8 mouse cellular contexts compared by ENCODE assay signal in the genomic region with DNA sequence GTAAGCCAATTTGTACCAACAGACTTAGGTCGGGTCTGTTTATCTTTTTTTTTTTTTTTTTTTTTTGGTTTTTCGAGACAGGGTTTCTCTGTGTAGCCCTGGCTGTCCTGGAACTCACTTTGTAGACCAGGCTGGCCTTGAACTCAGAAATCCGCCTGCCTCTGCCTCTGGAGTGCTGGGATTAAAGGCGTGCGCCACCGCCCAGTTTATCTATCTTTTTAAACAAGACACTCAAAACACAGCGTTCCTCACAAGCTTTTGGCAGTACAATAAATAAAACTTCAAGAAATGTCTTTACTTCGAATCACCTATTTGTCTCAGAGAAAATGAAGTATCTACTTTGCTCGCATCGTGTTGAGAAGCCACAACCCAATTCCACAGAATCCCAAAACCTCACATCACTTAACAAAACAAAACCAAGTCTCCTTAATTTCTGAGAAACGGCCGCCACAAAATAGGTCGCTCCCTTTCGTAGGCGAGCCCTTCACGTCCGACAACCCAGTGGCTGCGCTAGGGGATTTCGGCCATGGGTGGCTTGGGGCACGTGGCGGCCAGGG. TPM values are rescaled to one million over a fixed set of nuclear protein-coding genes. Genes with fewer than 3 reads are reported as not detected.
DNase-seq lines count a peak whose midpoint lies in the region; ATAC-seq lines count a peak whose summit lies in the region.

No protein-coding gene starts in this region.

- ATAC-seq in kidney, embryonic 16.5 days (ENCODE audit: low FRiP score, low TSS enrichment) = no peak
- no peak for ATAC-seq in hindbrain, embryonic 15.5 days (ENCODE audit: low FRiP score, low read depth)
- no peak for ATAC-seq in midbrain, embryonic 15.5 days (replicated peaks)
- ATAC-seq in inflammation-experienced regulatory T-cells, adult 6 months = no peak

- no peaks in the 10 kb centered on the region for H3K27me3 ChIP-seq in kidney, embryonic 16.5 days (ENCODE audit: insufficient read depth, low read length)
- no peaks in the 10 kb centered on the region for H3K27me3 ChIP-seq in hindbrain, embryonic 15.5 days
- H3K27me3 ChIP-seq in midbrain, embryonic 15.5 days (replicated peaks) = no peaks in the 10 kb centered on the region

- intact Hi-C loops in left cerebral cortex, postnatal 4 days (cut with DNase I) = no loop called here

- H3K9ac ChIP-seq in kidney, embryonic 16.5 days (replicated peaks; ENCODE audit: low read length) = peak overlapping the region; percentile 66
- peak overlapping the region; percentile 48 for H3K9ac ChIP-seq in hindbrain, embryonic 15.5 days
- peak overlapping the region; percentile 57 for H3K9ac ChIP-seq in midbrain, embryonic 15.5 days

- 30% methylated on average over 20 of the region's 21 CpGs for WGBS in kidney, embryonic 16.5 days
- 29% methylated on average over 20 of the region's 21 CpGs for WGBS in hindbrain, embryonic 15.5 days
- WGBS in midbrain, embryonic 15.5 days = 32% methylated on average over 21 of the region's 21 CpGs

- H3K4me2 ChIP-seq in kidney, embryonic 16.5 days (replicated peaks; ENCODE audit: low read depth, low read length) = peak overlapping the region; percentile 75
- peak overlapping the region; percentile 86 for H3K4me2 ChIP-seq in hindbrain, embryonic 15.5 days
- H3K4me2 ChIP-seq in midbrain, embryonic 15.5 days = peak overlapping the region; percentile 90

- no peaks in the 10 kb centered on the region for H3K9me3 ChIP-seq in kidney, embryonic 16.5 days (ENCODE audit: low read length)
- H3K9me3 ChIP-seq in hindbrain, embryonic 15.5 days = no peaks in the 10 kb centered on the region
- no peaks in the 10 kb centered on the region for H3K9me3 ChIP-seq in midbrain, embryonic 15.5 days

- peaks cover 7% of the 10 kb centered on the region; the same call in 1 of the 2 replicates for H3K4me1 ChIP-seq in kidney, embryonic 16.5 days (ENCODE audit: insufficient read depth, low read length)
- peaks cover 7% of the 10 kb centered on the region; the same call in 1 of the 2 replicates for H3K4me1 ChIP-seq in hindbrain, embryonic 15.5 days (replicated peaks)
- H3K4me1 ChIP-seq in midbrain, embryonic 15.5 days = 0 out of 2 replicates have a peak, but pooled peaks cover 5% of the 10 kb centered on the region

- H3K4me3 ChIP-seq in kidney, embryonic 16.5 days (ENCODE audit: low read length) = peak overlapping the region; percentile 87
- peak overlapping the region; percentile 97 for H3K4me3 ChIP-seq in hindbrain, embryonic 15.5 days
- H3K4me3 ChIP-seq in midbrain, embryonic 15.5 days = peak overlapping the region; percentile 94

- H3K36me3 ChIP-seq in kidney, embryonic 16.5 days (ENCODE audit: insufficient read depth, low read length) = no peaks in the 10 kb centered on the region
- H3K36me3 ChIP-seq in hindbrain, embryonic 15.5 days = 0 out of 2 replicates have a peak, but pooled peaks cover 4% of the 10 kb centered on the region
- H3K36me3 ChIP-seq in midbrain, embryonic 15.5 days (replicated peaks) = no peaks in the 10 kb centered on the region

- H3K27ac ChIP-seq in kidney, embryonic 16.5 days (ENCODE audit: low read length) = peak overlapping the region; percentile 90
- H3K27ac ChIP-seq in hindbrain, embryonic 15.5 days (replicated peaks) = peak overlapping the region; percentile 83
- H3K27ac ChIP-seq in midbrain, embryonic 15.5 days = peak overlapping the region; percentile 97

- DNase-seq in kidney, postnatal 25 days = no peak
- DNase-seq in c-Kit-positive CD71-positive TER-119-positive erythroid progenitor cells, embryonic 14.5 days (ENCODE audit: low spot score) = peak; percentile 65
- no peak for DNase-seq in urinary bladder, adult 18-20 months (ENCODE audit: low spot score in 2 of 2)
- DNase-seq in left cerebral cortex, postnatal 4 days = no peak

RNA-seq across cellular contexts. Expression of gene Suz12, which starts 0.8 kb away (rescaled TPM):
- 13.7 and 17.9 TPM in 2 replicates for polyA plus RNA-seq in kidney, embryonic 16.5 days (2015; fragmentation: Nextera tagmentation; extraction: Ambion mirVana)
- polyA plus RNA-seq in hindbrain, embryonic 15.5 days (2015; fragmentation: Nextera tagmentation; extraction: Ambion mirVana) = 10.5 and 14.4 TPM in 2 replicates
- polyA plus RNA-seq in midbrain, embryonic 15.5 days (2015; fragmentation: Nextera tagmentation; extraction: Ambion mirVana) = 12.6 and 13.8 TPM in 2 replicates
- polyA plus RNA-seq in inflammation-experienced regulatory T-cells, adult 6 months (2017; shearing (Covaris generic)) = 10 to 100 TPM; 34.6 to 40.3 (median 37.6) TPM
- 10 to 100 TPM; 46.8 to 46.9 TPM for total RNA-seq in left cerebral cortex, postnatal 4 days (2021)

RNA-seq across cellular contexts. Expression of gene Utp6, which starts 29.9 kb away (rescaled TPM):
- 48.7 and 49.7 TPM in 2 replicates for polyA plus RNA-seq in kidney, embryonic 16.5 days (2015; fragmentation: Nextera tagmentation; extraction: Ambion mirVana)
- 37.0 and 37.1 TPM in 2 replicates for polyA plus RNA-seq in hindbrain, embryonic 15.5 days (2015; fragmentation: Nextera tagmentation; extraction: Ambion mirVana)
- 36.2 and 37.0 TPM in 2 replicates for polyA plus RNA-seq in midbrain, embryonic 15.5 days (2015; fragmentation: Nextera tagmentation; extraction: Ambion mirVana)
- polyA plus RNA-seq in inflammation-experienced regulatory T-cells, adult 6 months (2017; shearing (Covaris generic)) = 10 to 100 TPM; 38.7 to 52.0 (median 40.7) TPM
- 10 to 100 TPM; 35.0 to 47.8 TPM for total RNA-seq in left cerebral cortex, postnatal 4 days (2021)
